Mouse (Mus musculus): ENCODE measurements around the gene Podxl2.

GRCm38 (mm10) chr6:88840211-88840610 is 34.6 kb downstream of the Podxl2 start:
- no peak for TF ChIP-seq CTCF (conservative IDR thresholded peaks at IDR 0.05; ENCODE audit: insufficient read depth, insufficient read length, low read depth, low read length)
- TF ChIP-seq POLR2A (IDR thresholded peaks at IDR 0.05; ENCODE audit: low read depth, low read length), result no peak

Measured in kidney, adult 2 months (tissue).